Mouse (Mus musculus) hindbrain, embryonic 14.5 days (tissue): ENCODE measurements at regions not wholly inside any gene's neighbourhood (a gene's known extent, or its start where the extent isn't known, plus 50 kb on each side); places are given as distances from the start of the nearest gene placed in this dataset.

Experiments used
- ATAC-seq: fragments of 200-750 bp; cut with Nextera tagmentation; 2 replicates; pipeline ENCODE4 v1.8.0; 2017; ENCODE audit warnings: moderate number of reproducible peaks, mild to moderate bottlenecking, moderate TSS enrichment, moderate library complexity; ENCODE audit not compliant: low FRiP score
- DNase-seq: peaks from one replicate; pipeline ENCODE4 v3.0.0-alpha.2; 2015; ENCODE audit warnings: low spot score
- H3K27ac ChIP-seq: fragments of 300-500 bp; sonication (generic); 2 replicates; pipeline ENCODE4 v1.5.1; 2014; ENCODE audit warnings: mild to moderate bottlenecking, moderate library complexity
- H3K27me3 ChIP-seq: fragments of 300-500 bp; sonication (generic); 2 replicates; pipeline ENCODE4 v1.6.1; 2014; ENCODE audit warnings: mild to moderate bottlenecking, low read length, mixed read lengths; ENCODE audit not compliant: control insufficient read depth, insufficient read depth
- H3K36me3 ChIP-seq: fragments of 300-500 bp; sonication (generic); replicated peaks from 2 replicates; pipeline ENCODE4 v1.6.1; 2014; ENCODE audit not compliant: control insufficient read depth, insufficient read depth
- H3K4me1 ChIP-seq: fragments of 300-500 bp; sonication (generic); replicated peaks from 2 replicates; pipeline ENCODE4 v1.6.1; 2014; ENCODE audit warnings: antibody characterized with exemption, low read length, mixed read lengths; ENCODE audit not compliant: control insufficient read depth, insufficient read depth
- H3K4me2 ChIP-seq: fragments of 300-500 bp; sonication (generic); replicated peaks from 2 replicates; pipeline ENCODE4 v1.6.1; 2014; ENCODE audit warnings: mild to moderate bottlenecking, moderate library complexity
- H3K4me3 ChIP-seq: fragments of 300-500 bp; sonication (generic); replicated peaks from 2 replicates; pipeline ENCODE4 v1.5.1; 2014; ENCODE audit warnings: mild to moderate bottlenecking, low read length
- H3K9ac ChIP-seq: fragments of 300-500 bp; sonication (generic); 2 replicates; pipeline ENCODE4 v1.6.1; 2014
- H3K9me3 ChIP-seq: fragments of 300-500 bp; sonication (generic); 2 replicates; pipeline ENCODE4 v1.6.1; 2016; ENCODE audit warnings: low read length; ENCODE audit not compliant: control insufficient read depth
- WGBS: fragments of 180-500 bp; shearing (Covaris S2); extraction: QIAGEN DNeasy Blood & Tissue Kit; methylation state at CpG from one replicate; pipeline ENCODE4 v1.1.7; 2014; 5-methylcytosine and 5-hydroxymethylcytosine counted together

GRCm38 (mm10) chr10:116726031-116726430, 144.7 kb upstream of the Cnot2 start:
- no peak for ATAC-seq
- WGBS = 94% methylated on average over 5 of the region's 5 CpGs
- no peaks in the 10 kb centered on the region for H3K9me3 ChIP-seq

GRCm38 (mm10) chr10:116721986-116722385, 140.7 kb upstream of the Cnot2 start:
- no peak for ATAC-seq
- no peaks in the 10 kb centered on the region for H3K27me3 ChIP-seq
- no peak overlapping the region for H3K27ac ChIP-seq
- no peak overlapping the region for H3K9ac ChIP-seq
- WGBS = 96% methylated on average over 9 of the region's 9 CpGs
- DNase-seq = no peak
- no peak overlapping the region for H3K4me3 ChIP-seq
- H3K9me3 ChIP-seq = no peaks in the 10 kb centered on the region
- no peaks in the 10 kb centered on the region for H3K36me3 ChIP-seq
- no peak overlapping the region for H3K4me2 ChIP-seq
- H3K4me1 ChIP-seq = no peaks in the 10 kb centered on the region

More at GRCm38 (mm10) chr10:116726031-116726430, 144.7 kb upstream of the Cnot2 start:
- H3K36me3 ChIP-seq = no peaks in the 10 kb centered on the region
- 0 out of 2 replicates have a peak, but pooled peaks cover 4% of the 10 kb centered on the region for H3K4me1 ChIP-seq
- no peaks in the 10 kb centered on the region for H3K27me3 ChIP-seq
- no peak overlapping the region for H3K4me3 ChIP-seq
- no peak for DNase-seq
- H3K9ac ChIP-seq = no peak overlapping the region
- H3K4me2 ChIP-seq = no peak overlapping the region
- H3K27ac ChIP-seq = no peak overlapping the region

GRCm38 (mm10) chr10:116719616-116720015, 138.3 kb upstream of the Cnot2 start:
- Histone ChIP-seq H3K9ac (no peak overlapping the region), H3K27me3 (no peaks in the 10 kb centered on the region), H3K9me3 (no peaks in the 10 kb centered on the region), H3K4me1 (no peaks in the 10 kb centered on the region), H3K4me2 (no peak overlapping the region), H3K4me3 (no peak overlapping the region), H3K36me3 (no peaks in the 10 kb centered on the region), H3K27ac (no peak overlapping the region)
- no peak for DNase-seq
- 86% methylated on average over 5 of the region's 5 CpGs for WGBS
- no peak for ATAC-seq

- Histone ChIP-seq H3K36me3 (no peaks in the 10 kb centered on the region), H3K27ac (no peak overlapping the region), H3K4me1 (no peaks in the 10 kb centered on the region), H3K9me3 (no peaks in the 10 kb centered on the region), H3K27me3 (no peaks in the 10 kb centered on the region), H3K4me3 (no peak overlapping the region), H3K4me2 (no peak overlapping the region), H3K9ac (no peak overlapping the region)
- 74% methylated on average over 10 of the region's 10 CpGs for WGBS
- DNase-seq (no peak), ATAC-seq (no peak)
Measured at GRCm38 (mm10) chr10:116717961-116718360, 136.7 kb upstream of the Cnot2 start.

- no peak overlapping the region for H3K27ac ChIP-seq
- ATAC-seq (no peak), DNase-seq (no peak)
- H3K36me3 ChIP-seq = no peaks in the 10 kb centered on the region
- no peaks in the 10 kb centered on the region for H3K27me3 ChIP-seq
- H3K9ac ChIP-seq = no peak overlapping the region
- H3K9me3 ChIP-seq = no peaks in the 10 kb centered on the region
- H3K4me2 ChIP-seq = no peak overlapping the region
- no peak overlapping the region for H3K4me3 ChIP-seq
- WGBS = 84% methylated on average over 4 of the region's 4 CpGs
- no peaks in the 10 kb centered on the region for H3K4me1 ChIP-seq
Measured at GRCm38 (mm10) chr10:116717017-116717643, 135.8 kb upstream of the Cnot2 start.

DNA sequence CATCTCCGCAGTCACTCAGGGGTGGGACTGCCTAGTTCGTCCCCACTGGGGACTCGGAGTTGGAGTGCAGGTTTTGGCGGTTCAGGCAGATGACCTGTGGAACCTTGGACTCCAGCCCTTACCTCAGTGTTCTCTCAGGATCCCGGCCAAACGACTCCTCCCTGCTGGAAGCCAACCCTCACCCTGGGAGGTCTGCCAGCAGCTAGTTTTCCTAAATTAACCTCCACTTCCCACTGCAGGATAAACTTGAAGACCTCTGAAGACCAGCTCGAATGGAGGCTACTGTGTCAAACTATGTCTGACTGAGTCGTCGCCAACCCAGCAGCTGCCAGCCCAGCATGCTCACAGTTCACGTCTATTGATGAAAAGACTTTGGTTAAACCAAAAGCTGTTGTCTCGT, 132.1 kb upstream of the Cnot2 start:
- Histone ChIP-seq H3K9ac (no peak overlapping the region), H3K9me3 (no peaks in the 10 kb centered on the region), H3K4me3 (no peak overlapping the region), H3K27me3 (no peaks in the 10 kb centered on the region), H3K36me3 (no peaks in the 10 kb centered on the region), H3K27ac (no peak overlapping the region), H3K4me2 (no peak overlapping the region), H3K4me1 (no peaks in the 10 kb centered on the region)
- WGBS = 63% methylated on average over 11 of the region's 11 CpGs
- ATAC-seq (no peak), DNase-seq (no peak)

DNA sequence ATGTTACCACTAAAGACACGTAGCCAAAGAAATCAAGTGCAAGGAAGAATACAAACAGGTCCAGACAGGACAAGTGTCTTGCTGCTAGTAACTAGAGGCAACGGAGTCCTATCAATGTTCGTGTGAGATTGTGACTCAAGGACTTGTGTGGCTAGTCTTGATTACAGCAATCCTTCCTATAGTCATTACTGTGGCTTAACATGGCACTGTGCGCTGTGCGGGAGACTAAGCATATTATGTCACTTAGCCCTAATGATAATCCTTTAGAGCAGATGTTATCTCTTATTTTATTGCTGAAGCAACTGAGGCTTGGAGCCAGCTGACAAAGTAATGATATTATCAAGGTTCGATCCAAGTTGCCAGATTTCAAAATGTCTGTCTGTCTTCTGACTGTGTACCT, 125.7 kb upstream of the Cnot2 start:
- Histone ChIP-seq H3K27me3 (no peaks in the 10 kb centered on the region), H3K4me2 (no peak overlapping the region), H3K9me3 (no peaks in the 10 kb centered on the region), H3K27ac (no peak overlapping the region), H3K4me3 (no peak overlapping the region), H3K9ac (no peak overlapping the region), H3K4me1 (no peaks in the 10 kb centered on the region), H3K36me3 (no peaks in the 10 kb centered on the region)
- no peak for ATAC-seq
- 87% methylated on average over 6 of the region's 6 CpGs for WGBS
- no peak for DNase-seq

DNA sequence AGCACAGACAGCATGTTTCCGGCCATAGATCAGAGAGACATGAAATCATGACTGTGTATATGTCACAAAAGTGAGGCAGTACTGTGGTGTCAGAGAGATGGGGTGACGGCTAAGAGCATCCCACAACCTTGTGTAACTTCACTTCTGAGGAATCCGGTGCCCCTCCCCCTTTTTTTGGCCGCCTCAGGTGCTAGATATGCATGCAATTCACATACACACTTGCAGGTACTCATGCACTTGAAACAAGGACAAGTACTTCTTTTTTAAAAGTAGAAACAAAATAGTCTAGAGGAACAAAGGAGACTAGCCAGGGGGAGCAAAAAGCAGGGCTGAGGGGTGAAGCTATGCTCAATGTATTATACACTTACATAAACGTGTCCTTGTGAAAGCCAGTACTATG, 120.0 kb upstream of the Cnot2 start:
- no peak overlapping the region for H3K9ac ChIP-seq
- ATAC-seq (no peak), DNase-seq (no peak)
- H3K9me3 ChIP-seq = no peaks in the 10 kb centered on the region
- no peaks in the 10 kb centered on the region for H3K27me3 ChIP-seq
- no peak overlapping the region for H3K4me3 ChIP-seq
- no peaks in the 10 kb centered on the region for H3K4me1 ChIP-seq
- no peak overlapping the region for H3K27ac ChIP-seq
- WGBS = 94% methylated on average over 5 of the region's 5 CpGs
- no peak overlapping the region for H3K4me2 ChIP-seq
- no peaks in the 10 kb centered on the region for H3K36me3 ChIP-seq

DNA sequence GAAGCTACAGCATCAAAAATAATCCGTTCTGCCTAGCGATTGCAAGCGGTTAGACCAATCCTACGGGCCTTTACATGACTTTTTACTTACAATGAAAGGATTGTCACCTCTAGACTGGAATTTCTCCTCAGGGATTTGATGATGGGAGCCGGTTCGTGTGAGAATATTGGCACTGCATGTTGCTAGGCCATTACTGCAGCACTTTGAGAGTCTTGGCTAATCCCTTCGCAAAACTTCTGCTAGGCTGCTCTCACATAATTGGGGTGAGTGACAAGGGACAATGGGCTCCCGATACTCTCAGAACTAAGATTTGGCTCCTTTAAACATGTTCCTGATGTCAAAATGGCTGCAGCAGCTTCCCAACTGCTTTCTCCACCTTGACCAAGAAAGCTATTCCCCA, 118.4 kb upstream of the Cnot2 start:
- Histone ChIP-seq H3K4me3 (no peak overlapping the region), H3K4me1 (no peaks in the 10 kb centered on the region), H3K27ac (no peak overlapping the region), H3K9me3 (no peaks in the 10 kb centered on the region), H3K9ac (no peak overlapping the region), H3K27me3 (no peaks in the 10 kb centered on the region), H3K36me3 (no peaks in the 10 kb centered on the region), H3K4me2 (no peak overlapping the region)
- no peak for ATAC-seq
- DNase-seq = no peak
- 79% methylated on average over 8 of the region's 8 CpGs for WGBS
